Mouse (Mus musculus) intestine, embryonic 15.5 days (tissue): ENCODE measurements around the gene Fstl4. TPM values are rescaled to one million over a fixed set of nuclear protein-coding genes. Genes with fewer than 3 reads are reported as not detected.

Experiments
- ATAC-seq: fragments of 200-750 bp; cut with Nextera tagmentation; 2 replicates; pipeline ENCODE4 v1.8.0; 2017; ENCODE audit warnings: moderate TSS enrichment, moderate library complexity
- H3K27ac ChIP-seq: fragments of 300-500 bp; sonication (generic); 2 replicates; pipeline ENCODE4 v1.5.1; 2015; ENCODE audit warnings: mild to moderate bottlenecking, inconsistent platforms
- H3K27me3 ChIP-seq: fragments of 300-500 bp; sonication (generic); replicated peaks from 2 replicates; pipeline ENCODE4 v1.6.1; 2015; ENCODE audit warnings: inconsistent platforms
- H3K36me3 ChIP-seq: fragments of 300-500 bp; sonication (generic); 2 replicates; pipeline ENCODE4 v1.6.1; 2015; ENCODE audit warnings: inconsistent platforms
- H3K4me1 ChIP-seq: fragments of 300-500 bp; sonication (generic); replicated peaks from 2 replicates; pipeline ENCODE4 v1.6.1; 2015; ENCODE audit warnings: inconsistent platforms
- H3K4me2 ChIP-seq: fragments of 300-500 bp; sonication (generic); replicated peaks from 2 replicates; pipeline ENCODE4 v1.6.1; 2015; ENCODE audit warnings: mild to moderate bottlenecking, inconsistent platforms
- H3K4me3 ChIP-seq: fragments of 300-500 bp; sonication (generic); replicated peaks from 2 replicates; pipeline ENCODE4 v1.5.1; 2015; ENCODE audit warnings: inconsistent platforms
- H3K9ac ChIP-seq: fragments of 300-500 bp; sonication (generic); 2 replicates; pipeline ENCODE4 v1.6.1; 2015; ENCODE audit warnings: inconsistent platforms
- H3K9me3 ChIP-seq: fragments of 300-500 bp; sonication (generic); 2 replicates; pipeline ENCODE4 v1.6.1; 2016; ENCODE audit warnings: inconsistent platforms
- WGBS: fragments of 180-500 bp; shearing (Covaris S2); methylation state at CpG from one replicate; pipeline ENCODE4 v1.1.7; 2015; 5-methylcytosine and 5-hydroxymethylcytosine counted together
- polyA plus RNA-seq: library from polyadenylated mRNA; unstranded; fragments of >200 nt; fragmentation: Nextera tagmentation; extraction: Ambion mirVana; gene quantifications from 2 replicates; pipeline ENCODE4 v1.2.1, GENCODE M21; 2015

Fstl4 gene
- polyA plus RNA-seq, 1 experiment from 2014 or later = 6.1 TPM

GRCm38 (mm10) chr11:52877662-52878061, 113.2 kb downstream of the Fstl4 start:
- Histone ChIP-seq H3K4me1 (no peaks in the 10 kb centered on the region), H3K9me3 (no peaks in the 10 kb centered on the region), H3K27ac (no peak overlapping the region), H3K27me3 (no peaks in the 10 kb centered on the region), H3K9ac (no peak overlapping the region), H3K4me2 (no peak overlapping the region), H3K36me3 (no peaks in the 10 kb centered on the region), H3K4me3 (no peak overlapping the region)
- ATAC-seq = no peak
- WGBS = 61% methylated on average over 2 of the region's 2 CpGs

DNA sequence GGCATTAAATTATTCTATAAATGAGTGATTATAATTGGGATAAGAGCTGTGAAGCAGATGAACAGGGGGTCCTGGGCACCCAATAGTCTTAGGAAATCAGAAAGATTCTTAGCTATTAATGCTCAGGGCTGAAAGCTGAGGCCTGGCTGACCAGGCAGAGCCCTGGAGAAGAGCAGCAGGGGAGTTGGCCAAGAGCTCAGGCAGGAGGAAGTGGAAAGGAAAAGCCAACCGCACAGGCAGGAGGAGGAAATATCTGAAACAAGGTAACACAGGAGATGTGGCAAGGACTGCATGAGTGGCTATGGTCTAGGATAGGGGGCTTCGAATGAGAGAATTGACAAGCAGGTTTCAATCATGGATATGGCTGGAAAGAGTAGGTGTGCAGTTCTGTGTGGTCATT, 115.5 kb downstream of the Fstl4 start:
- Histone ChIP-seq H3K9me3 (no peaks in the 10 kb centered on the region), H3K4me3 (no peak overlapping the region), H3K36me3 (no peaks in the 10 kb centered on the region), H3K27ac (no peak overlapping the region), H3K27me3 (no peaks in the 10 kb centered on the region), H3K4me1 (no peaks in the 10 kb centered on the region), H3K4me2 (no peak overlapping the region), H3K9ac (no peak overlapping the region)
- no peak for ATAC-seq
- WGBS = 76% methylated on average over 2 of the region's 2 CpGs

DNA sequence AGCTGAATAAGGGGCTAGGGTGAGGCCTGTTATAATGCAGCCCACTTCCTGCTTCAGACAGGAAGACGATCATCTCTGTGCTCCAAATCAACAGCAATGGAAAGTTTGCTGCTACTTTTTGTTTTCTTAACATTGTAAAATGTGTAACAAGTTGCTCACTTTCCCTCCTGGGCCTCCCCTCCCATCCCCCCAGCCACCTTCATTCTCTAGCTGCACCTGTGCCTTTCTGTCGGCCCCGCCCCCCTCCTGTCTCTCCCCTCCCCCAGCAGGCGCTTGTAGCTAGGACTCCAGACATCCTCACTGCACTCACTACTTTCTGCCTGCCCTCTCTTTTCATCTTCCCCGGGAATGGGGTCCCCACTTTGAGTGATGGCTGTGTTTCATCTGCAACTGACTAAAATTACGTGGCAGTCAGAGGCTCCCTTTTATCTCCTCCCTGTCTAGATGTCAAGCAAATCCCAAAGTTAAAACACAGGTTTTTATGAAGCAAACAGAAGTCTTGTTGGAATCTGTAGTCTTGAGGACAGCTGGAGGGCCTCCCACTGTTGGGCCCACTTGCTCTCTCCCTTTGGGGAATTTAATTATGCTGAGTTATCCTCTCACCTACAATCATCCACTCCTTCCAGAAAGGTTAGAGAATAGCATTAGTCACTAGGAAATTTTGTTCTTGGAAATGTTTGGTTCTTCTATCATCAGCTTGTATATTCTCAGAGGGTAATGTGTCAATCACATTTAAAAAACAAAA, 122.3 kb downstream of the Fstl4 start:
- H3K27ac ChIP-seq = no peak overlapping the region
- no peak for ATAC-seq
- no peak overlapping the region for H3K4me2 ChIP-seq
- no peak overlapping the region for H3K9ac ChIP-seq
- H3K27me3 ChIP-seq = no peaks in the 10 kb centered on the region
- H3K9me3 ChIP-seq = no peaks in the 10 kb centered on the region
- no peaks in the 10 kb centered on the region for H3K4me1 ChIP-seq
- 14% methylated on average over 6 of the region's 6 CpGs for WGBS
- H3K4me3 ChIP-seq = no peak overlapping the region
- H3K36me3 ChIP-seq = no peaks in the 10 kb centered on the region

DNA sequence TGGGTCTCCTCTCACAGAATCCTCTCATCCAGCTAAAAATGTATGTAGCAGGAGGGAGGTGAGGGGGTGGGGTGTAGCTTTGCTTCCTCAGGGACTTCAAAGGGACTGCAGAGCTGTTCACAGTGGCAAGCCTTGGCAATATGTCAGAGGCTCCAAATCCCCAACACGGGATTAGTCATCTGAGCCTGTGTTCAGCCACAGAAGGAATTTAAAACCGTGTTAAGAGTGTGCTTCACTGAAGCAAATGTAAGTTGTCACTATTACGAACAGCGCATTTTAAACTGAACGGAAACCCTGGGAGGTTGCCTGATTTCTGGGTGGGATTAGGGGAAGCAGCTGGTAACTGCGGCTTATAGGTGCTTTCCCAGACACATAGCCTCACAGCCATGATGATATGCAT, 123.7 kb downstream of the Fstl4 start:
- Histone ChIP-seq H3K9ac (no peak overlapping the region), H3K27me3 (no peaks in the 10 kb centered on the region), H3K4me2 (no peak overlapping the region), H3K4me1 (no peaks in the 10 kb centered on the region), H3K36me3 (no peaks in the 10 kb centered on the region), H3K4me3 (no peak overlapping the region), H3K9me3 (no peaks in the 10 kb centered on the region), H3K27ac (no peak overlapping the region)
- no peak for ATAC-seq
- WGBS = 28% methylated on average over 6 of the region's 6 CpGs

- H3K4me2 ChIP-seq = no peak overlapping the region
- no peaks in the 10 kb centered on the region for H3K36me3 ChIP-seq
- H3K9ac ChIP-seq = no peak overlapping the region
- H3K4me1 ChIP-seq = no peaks in the 10 kb centered on the region
- no peak overlapping the region for H3K27ac ChIP-seq
- no peaks in the 10 kb centered on the region for H3K9me3 ChIP-seq
- ATAC-seq = no peak
- 75% methylated on average over 4 of the region's 4 CpGs for WGBS
- no peaks in the 10 kb centered on the region for H3K27me3 ChIP-seq
- no peak overlapping the region for H3K4me3 ChIP-seq
Observed at GRCm38 (mm10) chr11:52889527-52889926, 125.1 kb downstream of the Fstl4 start.

DNA sequence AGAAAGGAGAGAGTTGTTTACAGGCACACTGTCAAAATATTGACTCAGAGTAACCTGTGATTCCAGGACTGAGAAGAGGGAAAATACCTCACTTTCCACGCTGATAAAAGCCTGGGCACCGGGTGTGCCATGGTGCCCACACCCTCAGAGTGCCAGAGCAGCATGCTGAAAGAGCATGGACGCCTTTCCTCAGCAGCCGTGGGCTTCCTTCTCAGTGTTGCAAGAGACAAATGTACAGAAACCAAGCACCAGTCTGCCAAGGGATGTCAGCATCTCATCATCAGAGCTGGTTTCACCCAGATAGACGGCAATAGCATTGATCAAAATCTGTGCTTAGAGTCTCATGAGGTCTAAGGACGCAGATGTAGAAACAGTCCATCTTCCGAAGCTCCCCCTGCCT, 125.7 kb downstream of the Fstl4 start:
- Histone ChIP-seq H3K4me1 (no peaks in the 10 kb centered on the region), H3K4me2 (no peak overlapping the region), H3K9ac (no peak overlapping the region), H3K36me3 (no peaks in the 10 kb centered on the region), H3K27me3 (no peaks in the 10 kb centered on the region), H3K4me3 (no peak overlapping the region), H3K9me3 (no peaks in the 10 kb centered on the region), H3K27ac (no peak overlapping the region)
- 54% methylated on average over 7 of the region's 7 CpGs for WGBS
- ATAC-seq = no peak

DNA sequence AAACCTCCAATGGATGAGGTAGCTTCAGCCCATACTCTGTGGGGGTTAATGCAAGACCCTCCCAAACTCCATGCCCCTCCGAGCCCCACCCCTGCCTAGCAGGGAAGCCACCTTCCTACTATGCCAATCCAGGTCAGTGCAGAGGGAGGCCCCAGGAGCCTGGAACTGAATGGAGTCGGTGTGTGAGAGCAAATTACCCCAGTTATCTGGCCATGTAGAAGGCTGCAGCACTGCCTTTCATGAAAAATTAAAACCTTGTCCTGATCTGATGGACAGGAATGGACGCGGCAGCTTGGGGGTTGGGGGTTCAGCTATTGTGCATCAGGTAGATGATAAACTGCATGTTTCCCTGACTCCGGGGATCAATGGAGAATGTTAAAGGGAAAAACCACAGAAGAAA, 139.7 kb downstream of the Fstl4 start:
- Histone ChIP-seq H3K36me3 (no peaks in the 10 kb centered on the region), H3K27ac (no peak overlapping the region), H3K4me2 (no peak overlapping the region), H3K27me3 (no peaks in the 10 kb centered on the region), H3K9ac (no peak overlapping the region), H3K4me3 (no peak overlapping the region), H3K4me1 (no peaks in the 10 kb centered on the region), H3K9me3 (no peaks in the 10 kb centered on the region)
- WGBS = 79% methylated on average over 5 of the region's 5 CpGs
- ATAC-seq = no peak

- H3K9ac ChIP-seq = no peak overlapping the region
- no peak overlapping the region for H3K4me2 ChIP-seq
- H3K36me3 ChIP-seq = no peaks in the 10 kb centered on the region
- H3K9me3 ChIP-seq = no peaks in the 10 kb centered on the region
- no peak overlapping the region for H3K4me3 ChIP-seq
- no peak overlapping the region for H3K27ac ChIP-seq
- ATAC-seq = no peak
- H3K4me1 ChIP-seq = no peaks in the 10 kb centered on the region
- 67% methylated on average over 7 of the region's 7 CpGs for WGBS
- no peaks in the 10 kb centered on the region for H3K27me3 ChIP-seq
Observed at GRCm38 (mm10) chr11:52910788-52911187, 146.4 kb downstream of the Fstl4 start.

DNA sequence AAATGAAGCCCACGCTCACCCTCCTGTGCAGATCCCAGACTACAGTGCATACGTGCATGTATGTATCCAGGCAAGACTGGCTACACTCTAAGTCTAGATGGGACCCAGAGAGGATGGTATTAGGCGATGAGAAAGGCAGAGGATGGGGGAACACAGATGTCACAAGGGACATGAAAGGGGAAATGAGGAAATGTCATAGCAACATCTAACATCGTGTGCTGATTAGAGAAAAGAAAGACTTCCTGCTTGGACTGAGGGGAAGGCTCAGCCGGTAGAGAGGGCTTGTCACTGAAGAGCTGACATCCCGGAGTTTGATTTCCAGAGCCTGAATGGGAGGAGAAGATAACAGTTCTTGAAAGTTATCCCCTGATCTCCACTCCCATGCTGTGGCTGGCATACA, 150.0 kb downstream of the Fstl4 start:
- Histone ChIP-seq H3K27me3 (no peaks in the 10 kb centered on the region), H3K4me1 (peaks cover 2% of the 10 kb centered on the region; the same call in 1 of the 2 replicates), H3K9ac (no peak overlapping the region), H3K9me3 (no peaks in the 10 kb centered on the region), H3K36me3 (no peaks in the 10 kb centered on the region), H3K4me3 (no peak overlapping the region), H3K27ac (no peak overlapping the region), H3K4me2 (no peak overlapping the region)
- 77% methylated on average over 6 of the region's 6 CpGs for whole genome bisulfite sequencing
- no peak for ATAC-seq

- Histone ChIP-seq H3K4me3 (no peak overlapping the region), H3K4me2 (no peak overlapping the region), H3K9me3 (no peaks in the 10 kb centered on the region), H3K36me3 (no peaks in the 10 kb centered on the region), H3K4me1 (peaks cover 3% of the 10 kb centered on the region; the same call in 1 of the 2 replicates), H3K27ac (no peak overlapping the region), H3K27me3 (no peaks in the 10 kb centered on the region), H3K9ac (no peak overlapping the region)
- 89% methylated on average over 2 of the region's 2 CpGs for WGBS
- no peak for ATAC-seq
Observed at GRCm38 (mm10) chr11:52915648-52916047, 151.2 kb downstream of the Fstl4 start.

DNA sequence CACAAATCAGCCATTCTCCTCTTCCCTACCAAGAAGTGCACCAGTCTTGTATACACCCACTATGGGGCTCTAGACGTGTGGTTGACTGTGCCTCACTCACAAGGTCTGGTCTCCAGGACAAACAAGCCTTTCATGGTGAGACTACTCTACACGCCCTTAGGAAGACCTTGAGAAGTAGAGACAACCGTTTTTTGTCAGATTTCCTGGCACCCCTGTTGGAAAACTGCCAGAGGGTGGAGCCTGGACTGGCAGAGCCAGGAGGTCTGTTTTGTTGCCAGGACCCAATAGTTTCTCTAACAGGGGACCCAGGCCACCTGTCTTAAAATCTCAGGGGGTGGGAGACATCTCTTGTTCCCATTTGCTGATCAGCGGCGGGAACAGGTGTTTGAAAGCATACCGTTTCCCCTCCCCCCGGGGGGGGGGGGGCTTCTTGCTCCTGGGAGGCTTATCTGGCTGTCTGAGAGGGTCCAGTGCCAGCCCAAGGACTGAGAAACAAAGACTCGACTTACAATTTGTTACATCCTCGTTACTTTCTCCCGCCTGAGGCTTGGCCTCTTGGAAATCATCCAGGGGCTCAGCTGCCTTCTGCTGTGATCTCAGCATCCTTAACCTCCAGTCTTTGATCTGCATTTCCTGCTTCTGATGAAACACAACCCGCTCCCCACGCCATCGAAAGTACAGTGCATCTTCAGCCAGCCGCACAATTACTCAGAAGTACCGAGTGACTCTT, 155.0 kb downstream of the Fstl4 start:
- 37% methylated on average over 15 of the region's 15 CpGs for WGBS
- Histone ChIP-seq H3K36me3 (no peaks in the 10 kb centered on the region), H3K27ac (no peak overlapping the region), H3K9ac (no peak overlapping the region), H3K4me2 (no peak overlapping the region), H3K4me1 (peaks cover 3% of the 10 kb centered on the region; the same call in 1 of the 2 replicates), H3K27me3 (no peaks in the 10 kb centered on the region), H3K4me3 (no peak overlapping the region), H3K9me3 (no peaks in the 10 kb centered on the region)
- ATAC-seq = no peak

DNA sequence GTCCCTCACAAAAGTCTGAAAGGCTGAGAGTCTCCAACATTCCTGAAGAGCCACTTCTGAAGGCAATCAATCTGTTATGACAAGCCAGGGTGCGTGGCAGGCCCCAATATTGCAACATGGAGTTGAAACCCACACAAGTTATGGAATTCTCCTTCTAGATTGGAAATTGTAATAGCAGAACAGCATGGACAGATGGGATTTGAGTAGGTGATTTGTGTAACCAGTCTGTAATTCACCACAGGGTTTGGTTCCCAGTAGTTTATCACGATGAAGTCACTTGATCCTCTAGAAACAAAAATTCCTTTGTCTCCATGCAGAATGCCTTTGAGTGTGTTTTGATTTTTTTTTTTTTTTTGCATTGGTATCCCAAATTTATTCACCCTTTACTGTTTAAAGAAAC, 159.8 kb downstream of the Fstl4 start:
- Histone ChIP-seq H3K4me3 (no peak overlapping the region), H3K4me2 (no peak overlapping the region), H3K9ac (no peak overlapping the region), H3K36me3 (no peaks in the 10 kb centered on the region), H3K4me1 (peaks cover 3% of the 10 kb centered on the region; the same call in 1 of the 2 replicates), H3K27ac (no peak overlapping the region), H3K27me3 (no peaks in the 10 kb centered on the region), H3K9me3 (no peaks in the 10 kb centered on the region)
- ATAC-seq = no peak
- 70% methylated on average over 2 of the region's 2 CpGs for WGBS

DNA sequence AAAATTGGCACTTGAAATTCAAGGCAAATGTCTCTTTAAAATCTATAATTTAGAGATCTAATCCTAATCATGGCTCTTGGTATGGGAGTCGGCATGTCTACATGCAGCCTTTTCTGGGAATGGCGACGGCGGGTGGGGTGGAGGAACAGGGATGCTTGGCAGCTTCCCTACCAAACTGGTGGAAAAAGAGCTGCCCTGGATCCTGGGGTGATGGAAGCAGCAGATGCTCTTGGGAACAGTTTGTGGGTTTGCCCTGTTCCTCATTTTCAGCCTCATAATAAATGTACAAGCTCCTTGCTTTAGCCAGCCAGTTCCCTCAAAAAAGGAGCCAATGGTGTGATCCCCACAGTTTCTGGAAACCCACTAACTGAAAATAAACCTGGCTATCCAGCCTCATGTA, 163.9 kb downstream of the Fstl4 start:
- Histone ChIP-seq H3K4me2 (no peak overlapping the region), H3K4me1 (no peaks in the 10 kb centered on the region), H3K36me3 (no peaks in the 10 kb centered on the region), H3K9me3 (no peaks in the 10 kb centered on the region), H3K9ac (no peak overlapping the region), H3K27ac (no peak overlapping the region), H3K27me3 (no peaks in the 10 kb centered on the region), H3K4me3 (no peak overlapping the region)
- ATAC-seq = no peak
- 92% methylated on average over 4 of the region's 4 CpGs for WGBS
